Mouse (Mus musculus) stomach, embryonic 15.5 days (tissue): ENCODE measurements around the gene Ceacam20. TPM values are rescaled to one million over a fixed set of nuclear protein-coding genes. Genes with fewer than 3 reads are reported as not detected.

Experiments
- ATAC-seq: fragments of 200-750 bp; cut with Nextera tagmentation; 2 replicates; pipeline ENCODE4 v1.8.0; 2017; ENCODE audit warnings: low read depth, moderate number of reproducible peaks, moderate TSS enrichment; ENCODE audit not compliant: insufficient read depth, low FRiP score
- H3K27ac ChIP-seq: fragments of 300-500 bp; sonication (generic); 2 replicates; pipeline ENCODE4 v1.5.1; 2015; ENCODE audit warnings: mild to moderate bottlenecking, inconsistent platforms
- H3K27me3 ChIP-seq: fragments of 300-500 bp; sonication (generic); replicated peaks from 2 replicates; pipeline ENCODE4 v1.6.1; 2015; ENCODE audit warnings: inconsistent platforms
- H3K36me3 ChIP-seq: fragments of 300-500 bp; sonication (generic); 2 replicates; pipeline ENCODE4 v1.6.1; 2015; ENCODE audit warnings: inconsistent platforms
- H3K4me1 ChIP-seq: fragments of 300-500 bp; sonication (generic); 2 replicates; pipeline ENCODE4 v1.6.1; 2015; ENCODE audit warnings: inconsistent platforms
- H3K4me2 ChIP-seq: fragments of 300-500 bp; sonication (generic); 2 replicates; pipeline ENCODE4 v1.6.1; 2015; ENCODE audit warnings: mild to moderate bottlenecking, inconsistent platforms
- H3K4me3 ChIP-seq: fragments of 300-500 bp; sonication (generic); replicated peaks from 2 replicates; pipeline ENCODE4 v1.5.1; 2015; ENCODE audit warnings: inconsistent platforms
- H3K9ac ChIP-seq: fragments of 300-500 bp; sonication (generic); 2 replicates; pipeline ENCODE4 v1.6.1; 2015; ENCODE audit warnings: inconsistent platforms
- H3K9me3 ChIP-seq: fragments of 300-500 bp; sonication (generic); 2 replicates; pipeline ENCODE4 v1.6.1; 2016; ENCODE audit warnings: inconsistent platforms
- WGBS: fragments of 180-500 bp; shearing (Covaris S2); methylation state at CpG from one replicate; pipeline ENCODE4 v1.1.7; 2015; 5-methylcytosine and 5-hydroxymethylcytosine counted together
- polyA plus RNA-seq: library from polyadenylated mRNA; unstranded; fragments of >200 nt; fragmentation: Nextera tagmentation; extraction: Ambion mirVana; gene quantifications from 2 replicates; pipeline ENCODE4 v1.2.1, GENCODE M21; 2015

Ceacam20 gene
- polyA plus RNA-seq, 1 experiment from 2014 or later = 0.15 TPM

- H3K9me3 ChIP-seq = no peaks in the 10 kb centered on the region
- H3K4me2 ChIP-seq = no peak overlapping the region
- no peaks in the 10 kb centered on the region for H3K27me3 ChIP-seq
- WGBS = 65% methylated on average over 20 of the region's 20 CpGs
- no peak overlapping the region for H3K9ac ChIP-seq
- ATAC-seq = no peak
- no peak overlapping the region for H3K4me3 ChIP-seq
- H3K27ac ChIP-seq = 0 out of 2 replicates have a peak overlapping the region, but pooled peaks have one; percentile 21
- H3K36me3 ChIP-seq = no peaks in the 10 kb centered on the region
- H3K4me1 ChIP-seq = peaks cover 14% of the 10 kb centered on the region
Observed at GRCm38 (mm10) chr7:19935171-19935751, 30.0 kb upstream of the Ceacam20 start.

GRCm38 (mm10) chr7:19935961-19936360 is 29.3 kb upstream of the Ceacam20 start:
- WGBS = 58% methylated on average over 6 of the region's 6 CpGs
- H3K36me3 ChIP-seq = no peaks in the 10 kb centered on the region
- H3K9ac ChIP-seq = no peak overlapping the region
- no peak overlapping the region for H3K4me3 ChIP-seq
- no peak overlapping the region for H3K27ac ChIP-seq
- H3K9me3 ChIP-seq = no peaks in the 10 kb centered on the region
- ATAC-seq = no peak
- H3K4me2 ChIP-seq = no peak overlapping the region
- H3K4me1 ChIP-seq = peaks cover 14% of the 10 kb centered on the region
- H3K27me3 ChIP-seq = no peaks in the 10 kb centered on the region

- Histone ChIP-seq H3K4me1 (peaks cover 13% of the 10 kb centered on the region), H3K4me2 (no peak overlapping the region), H3K4me3 (no peak overlapping the region), H3K9ac (no peak overlapping the region), H3K27ac (no peak overlapping the region), H3K27me3 (no peaks in the 10 kb centered on the region), H3K9me3 (no peaks in the 10 kb centered on the region), H3K36me3 (no peaks in the 10 kb centered on the region)
- no peak for ATAC-seq
- 67% methylated on average over 11 of the region's 11 CpGs for WGBS
Observed at GRCm38 (mm10) chr7:19937229-19937821, 27.9 kb upstream of the Ceacam20 start.

GRCm38 (mm10) chr7:19939555-19940235 is 25.5 kb upstream of the Ceacam20 start:
- Histone ChIP-seq H3K4me3 (no peak overlapping the region), H3K27ac (0 out of 2 replicates have a peak overlapping the region, but pooled peaks have one; percentile 48), H3K4me2 (no peak overlapping the region), H3K9ac (no peak overlapping the region), H3K9me3 (no peaks in the 10 kb centered on the region), H3K27me3 (no peaks in the 10 kb centered on the region), H3K4me1 (peaks cover 4% of the 10 kb centered on the region; the same call in 1 of the 2 replicates), H3K36me3 (no peaks in the 10 kb centered on the region)
- peak; percentile 65; the same call in 1 of the 2 replicates for ATAC-seq
- 43% methylated on average over 11 of the region's 12 CpGs for WGBS

GRCm38 (mm10) chr7:19940256-19940655 is 25.0 kb upstream of the Ceacam20 start:
- 16% methylated on average over 5 of the region's 6 CpGs for WGBS
- H3K9ac ChIP-seq = no peak overlapping the region

GRCm38 (mm10) chr7:19944709-19945108 is 20.5 kb upstream of the Ceacam20 start:
- no peak for ATAC-seq
- Histone ChIP-seq H3K4me3 (no peak overlapping the region), H3K4me1 (peaks cover 2% of the 10 kb centered on the region; the same call in 1 of the 2 replicates), H3K4me2 (no peak overlapping the region), H3K9ac (no peak overlapping the region), H3K9me3 (no peaks in the 10 kb centered on the region), H3K27me3 (no peaks in the 10 kb centered on the region), H3K27ac (no peak overlapping the region), H3K36me3 (no peaks in the 10 kb centered on the region)
- WGBS = 90% methylated on average over 8 of the region's 8 CpGs

More at GRCm38 (mm10) chr7:19940256-19940655, 25.0 kb upstream of the Ceacam20 start:
- Histone ChIP-seq H3K27ac (peak overlapping the region; percentile 23; the same call in 1 of the 2 replicates), H3K36me3 (no peaks in the 10 kb centered on the region), H3K4me2 (no peak overlapping the region), H3K4me3 (no peak overlapping the region), H3K9me3 (no peaks in the 10 kb centered on the region), H3K27me3 (no peaks in the 10 kb centered on the region), H3K4me1 (peaks cover 4% of the 10 kb centered on the region; the same call in 1 of the 2 replicates)
- ATAC-seq = no peak

- H3K4me1 ChIP-seq = no peaks in the 10 kb centered on the region
- no peak overlapping the region for H3K4me3 ChIP-seq
- H3K27me3 ChIP-seq = no peaks in the 10 kb centered on the region
- no peak for ATAC-seq
- no peak overlapping the region for H3K9ac ChIP-seq
- H3K36me3 ChIP-seq = no peaks in the 10 kb centered on the region
- no peaks in the 10 kb centered on the region for H3K9me3 ChIP-seq
- no peak overlapping the region for H3K27ac ChIP-seq
- no peak overlapping the region for H3K4me2 ChIP-seq
- WGBS = 89% methylated on average over 5 of the region's 5 CpGs
Observed at GRCm38 (mm10) chr7:19945201-19945600, 20.0 kb upstream of the Ceacam20 start.

GRCm38 (mm10) chr7:19945821-19946515 is 19.2 kb upstream of the Ceacam20 start:
- Histone ChIP-seq H3K4me3 (no peak overlapping the region), H3K9me3 (no peaks in the 10 kb centered on the region), H3K4me2 (no peak overlapping the region), H3K27ac (no peak overlapping the region), H3K27me3 (no peaks in the 10 kb centered on the region), H3K36me3 (no peaks in the 10 kb centered on the region), H3K9ac (no peak overlapping the region), H3K4me1 (no peaks in the 10 kb centered on the region)
- 76% methylated on average over 13 of the region's 13 CpGs for WGBS
- no peak for ATAC-seq

- Histone ChIP-seq H3K27me3 (no peaks in the 10 kb centered on the region), H3K4me2 (no peak overlapping the region)
- 80% methylated on average over 12 of the region's 12 CpGs for WGBS
Observed at GRCm38 (mm10) chr7:19948956-19949355, 16.3 kb upstream of the Ceacam20 start.

GRCm38 (mm10) chr7:19949996-19950395 is 15.2 kb upstream of the Ceacam20 start:
- H3K27ac ChIP-seq = no peak overlapping the region
- H3K4me3 ChIP-seq = no peak overlapping the region
- ATAC-seq = no peak
- H3K9me3 ChIP-seq = no peaks in the 10 kb centered on the region
- 59% methylated on average over 10 of the region's 10 CpGs for WGBS
- H3K4me2 ChIP-seq = peak overlapping the region; percentile 22; the same call in 1 of the 2 replicates
- H3K4me1 ChIP-seq = peaks cover 8% of the 10 kb centered on the region; the same call in 1 of the 2 replicates
- H3K9ac ChIP-seq = no peak overlapping the region
- no peaks in the 10 kb centered on the region for H3K36me3 ChIP-seq
- no peaks in the 10 kb centered on the region for H3K27me3 ChIP-seq

More at GRCm38 (mm10) chr7:19948956-19949355, 16.3 kb upstream of the Ceacam20 start:
- H3K27ac ChIP-seq = no peak overlapping the region
- ATAC-seq = no peak
- H3K4me1 ChIP-seq = peaks cover 8% of the 10 kb centered on the region; the same call in 1 of the 2 replicates
- no peaks in the 10 kb centered on the region for H3K36me3 ChIP-seq
- H3K9me3 ChIP-seq = no peaks in the 10 kb centered on the region
- H3K4me3 ChIP-seq = no peak overlapping the region
- no peak overlapping the region for H3K9ac ChIP-seq

- Histone ChIP-seq H3K4me2 (peak within 1 kb of the TSS; percentile 22; the same call in 1 of the 2 replicates), H3K27ac (no peak within 1 kb of the TSS), H3K9ac (no peak within 1 kb of the TSS), H3K4me1 (peaks cover 8% of the 10 kb centered on the region; the same call in 1 of the 2 replicates), H3K9me3 (no peaks in the 10 kb centered on the region), H3K27me3 (no peaks in the 10 kb centered on the region), H3K4me3 (no peak within 1 kb of the TSS), H3K36me3 (no peaks in the 10 kb centered on the region)
- 40% methylated on average over 9 of the region's 9 CpGs for WGBS
- ATAC-seq = peak; percentile 47
Observed at GRCm38 (mm10) chr7:19950589-19950988, 14.6 kb upstream of the Ceacam20 start, which contains the start of gene Igsf23. Gene Igsf23 (minus strand): TSS chr7:19950756.
